In the genomic region with DNA sequence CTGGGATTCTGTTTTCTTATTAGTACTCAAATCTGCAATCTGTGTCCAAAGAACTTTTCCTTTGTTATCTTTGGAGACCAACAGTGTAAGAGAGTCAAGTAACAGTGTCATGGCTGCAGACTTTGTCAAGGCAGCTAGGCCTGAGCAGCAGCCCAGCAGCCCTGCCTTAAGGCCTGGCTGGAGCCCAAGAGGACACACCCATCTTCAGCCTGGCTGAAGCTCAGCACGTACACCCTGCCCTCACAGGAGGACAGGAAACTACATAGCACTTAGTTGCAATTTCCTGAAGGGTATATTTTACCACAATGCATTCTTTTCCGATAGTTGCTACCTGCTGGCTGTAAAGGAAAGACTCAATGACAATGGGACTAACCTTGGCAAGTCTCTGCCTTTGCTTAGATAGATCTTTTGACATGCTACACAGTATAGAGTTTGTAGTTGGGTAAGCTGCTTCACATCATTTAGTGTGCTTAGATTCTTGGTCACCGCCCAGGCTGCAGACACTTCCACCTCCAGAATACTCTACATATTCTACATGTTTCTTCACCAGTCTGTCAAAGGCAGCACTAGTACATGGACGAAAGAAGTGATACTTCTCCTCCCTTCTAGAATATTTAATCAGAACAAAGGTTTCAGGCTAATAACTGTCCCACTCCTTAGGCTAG, we compare ENCODE assay signal across 8 mouse cellular contexts. TPM values are rescaled to one million over a fixed set of nuclear protein-coding genes. Genes with fewer than 3 reads are reported as not detected.
DNase-seq lines count a peak whose midpoint lies in the region; ATAC-seq and TF ChIP-seq lines count a peak whose summit lies in the region.
"Not testable (repeated sequence)": the region's sequence is repeated elsewhere in the genome, so short reads cannot be mapped to it uniquely, and the experiment has no call there.

No protein-coding gene starts in this region.

- TF ChIP-seq EP300 in liver, embryonic 14.5 days (IDR thresholded peaks at IDR 0.05; ENCODE audit: low read depth) = not testable (repeated sequence)

- H3K4me1 ChIP-seq in liver, embryonic 14.5 days (replicated peaks; ENCODE audit: control insufficient read depth in 2 of 2, insufficient read depth in 2 of 2, low read length in 1 of 2) = not testable (repeated sequence)

- not testable (repeated sequence) for H3K9ac ChIP-seq in liver, embryonic 14.5 days (replicated peaks)

- 0% methylated on average over 1 of the region's 4 CpGs for WGBS in liver, embryonic 14.5 days (ENCODE audit: insufficient replicate concordance)

- not testable (repeated sequence) for TF ChIP-seq CTCF in liver, embryonic 14.5 days (IDR thresholded peaks at IDR 0.05; ENCODE audit: low read depth)

- DNase-seq in 416B (ENCODE audit: low read depth) = peak; percentile 71
- DNase-seq in adrenal gland, postnatal 14 days = peak; percentile 47
- peak; percentile 31 to 61 for DNase-seq in gastrocnemius, postnatal 36 days
- DNase-seq in heart, postnatal 25 days (ENCODE audit: low spot score) = peak; percentile 20
- peak; percentile 78 for DNase-seq in kidney, adult 9 months
- DNase-seq in liver, embryonic 14.5 days (ENCODE audit: low read depth in 3 of 3, low spot score in 3 of 3) = not testable (repeated sequence)
- DNase-seq in lung, postnatal 36 days = peak; percentile 68
- DNase-seq in spleen, postnatal 36 days (ENCODE audit: low spot score in 2 of 2) = peak; percentile 35 to 56

- intact Hi-C loops in gastrocnemius, postnatal 36 days (cut with DNase I); heart, postnatal 25 days (cut with DNase I): not testable (repeated sequence)

- H3K4me3 ChIP-seq in liver, embryonic 14.5 days (ENCODE audit: insufficient read depth in 1 of 2, low read depth in 2 of 2, low read length in 2 of 2) = not testable (repeated sequence)

- H3K27me3 ChIP-seq in liver, embryonic 14.5 days (ENCODE audit: control insufficient read depth, insufficient read depth, low read length) = not testable (repeated sequence)

- not testable (repeated sequence) for H3K27ac ChIP-seq in liver, embryonic 14.5 days

- ATAC-seq in liver, embryonic 14.5 days (ENCODE audit: insufficient read depth) = peak; percentile 21; the same call in 1 of the 2 replicates

- H3K9me3 ChIP-seq in liver, embryonic 14.5 days (ENCODE audit: control insufficient read depth, low read length) = not testable (repeated sequence)

- not testable (repeated sequence) for H3K36me3 ChIP-seq in liver, embryonic 14.5 days (replicated peaks; ENCODE audit: control insufficient read depth, insufficient read depth, low read depth)

- H3K4me2 ChIP-seq in liver, embryonic 14.5 days (ENCODE audit: low read depth) = not testable (repeated sequence)

RNA-seq across cellular contexts. Expression of a gene that starts 25.4 kb away (rescaled TPM):
- 11.3 and 15.7 TPM in 2 replicates for total RNA-seq in adrenal gland, postnatal 14 days (2021)
- 1 to 10 TPM; 2.7 to 3.4 TPM for total RNA-seq in gastrocnemius, postnatal 36 days (2021)
- 1 to 10 TPM; 8.8 to 9.0 TPM for total RNA-seq in heart, postnatal 25 days (2021)
- polyA plus RNA-seq in liver, embryonic 14.5 days (2012; rRNA removed) = 0.81 and 1.5 TPM in 2 replicates
- 2.7 and 3.7 TPM in 2 replicates for polyA plus RNA-seq in liver, embryonic 14.5 days (2014; fragmentation: Nextera tagmentation; extraction: Ambion mirVana)
